Mouse (Mus musculus): ENCODE results near the gene Olfr1316.

Gene Olfr1316

DNA sequence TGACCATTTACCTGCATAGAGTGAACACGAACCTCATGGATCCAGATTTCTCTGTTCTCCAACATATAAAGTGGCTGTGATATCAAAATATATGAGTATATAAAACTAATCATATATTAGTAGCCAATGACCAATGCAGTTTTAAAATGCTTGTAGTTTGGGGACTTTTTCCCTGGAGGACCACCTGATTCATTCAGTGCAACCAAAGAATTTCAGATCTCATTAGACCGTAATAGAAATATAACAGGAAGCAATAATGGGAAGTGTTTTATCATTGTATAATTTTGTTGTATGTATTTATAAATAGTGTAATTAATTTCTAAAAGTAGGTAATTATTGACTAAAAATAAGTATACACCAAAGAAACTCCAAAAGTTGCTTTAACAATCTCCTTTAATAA is at the start of gene Olfr1316:
Gene Olfr1316, minus strand, starts transcription at position 101 of the 400 bp plus-strand sequence.
- no peak for DNase-seq (ENCODE audit: low spot score in 2 of 2)

DNA sequence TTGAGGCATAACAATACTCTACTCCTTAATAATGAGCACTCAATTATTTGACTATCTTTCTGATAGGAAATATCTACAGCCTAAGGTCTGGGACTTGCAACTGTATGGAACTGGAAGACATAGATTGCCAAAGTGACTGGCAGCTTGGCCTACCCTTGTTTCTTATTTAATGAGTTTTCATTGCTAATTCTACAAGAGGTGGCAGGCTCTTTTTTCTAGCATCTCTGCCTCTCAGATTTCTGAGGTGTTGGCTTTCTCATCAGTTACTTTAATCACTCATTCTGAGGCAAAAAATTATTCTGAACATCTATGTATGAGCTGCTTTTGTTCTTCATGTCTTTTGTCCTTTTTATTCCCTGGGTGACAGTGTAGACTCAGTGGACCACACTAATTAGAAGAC is 19.1 kb upstream of the Olfr1316 start, which contains the start of gene Olfr1318:
Gene Olfr1318, plus strand, starts transcription at position 301 of the 400 bp plus-strand sequence.
- no peak for DNase-seq (ENCODE audit: low spot score in 2 of 2)

DNA sequence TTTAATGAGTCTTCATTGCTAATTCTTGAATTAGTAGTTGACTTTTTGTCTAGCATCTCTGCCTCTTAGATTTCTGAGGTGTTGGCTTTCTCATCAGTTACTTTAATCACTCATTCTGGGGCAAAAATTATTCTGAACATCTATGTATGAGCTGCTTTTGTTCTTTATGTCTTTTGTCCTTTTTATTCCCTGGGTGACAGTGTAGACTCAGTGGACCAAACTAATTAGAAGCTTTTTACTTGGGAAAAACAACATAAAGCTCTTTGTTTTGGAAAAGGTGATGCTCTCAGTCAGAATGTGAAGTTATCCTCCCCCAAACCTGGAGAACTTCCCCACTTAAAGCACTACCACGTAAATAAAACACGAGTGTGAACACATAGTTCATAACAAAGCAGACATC is 5.3 kb upstream of the Olfr1316 start, which contains the start of gene Olfr1317:
Gene Olfr1317, plus strand, starts transcription at position 301 of the 400 bp plus-strand sequence.
- DNase-seq (ENCODE audit: low spot score in 2 of 2): no peak

DNA sequence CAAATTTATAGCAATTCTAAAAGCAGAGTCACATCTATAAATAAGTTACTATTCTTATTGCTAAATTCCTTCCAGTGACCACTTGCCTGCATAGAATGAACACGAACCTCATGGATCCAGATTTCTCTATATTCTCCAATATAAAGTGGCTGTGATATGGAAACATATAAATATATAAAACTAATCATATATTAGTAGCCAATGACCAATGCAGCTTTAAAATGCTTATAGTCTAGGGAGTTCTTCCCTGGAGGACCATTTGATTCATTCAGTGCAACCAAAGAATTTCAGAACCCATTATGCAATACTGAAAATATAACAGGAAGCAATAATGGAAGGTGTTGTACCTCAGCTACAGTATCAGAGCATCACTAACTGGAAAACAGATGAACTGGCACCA is 19.4 kb downstream of the Olfr1316 start, which contains the start of gene Olfr1315-ps1:
Gene Olfr1315-ps1, minus strand, starts transcription at position 101 of the 400 bp plus-strand sequence.
- DNase-seq (ENCODE audit: low spot score in 2 of 2): no peak

DNA sequence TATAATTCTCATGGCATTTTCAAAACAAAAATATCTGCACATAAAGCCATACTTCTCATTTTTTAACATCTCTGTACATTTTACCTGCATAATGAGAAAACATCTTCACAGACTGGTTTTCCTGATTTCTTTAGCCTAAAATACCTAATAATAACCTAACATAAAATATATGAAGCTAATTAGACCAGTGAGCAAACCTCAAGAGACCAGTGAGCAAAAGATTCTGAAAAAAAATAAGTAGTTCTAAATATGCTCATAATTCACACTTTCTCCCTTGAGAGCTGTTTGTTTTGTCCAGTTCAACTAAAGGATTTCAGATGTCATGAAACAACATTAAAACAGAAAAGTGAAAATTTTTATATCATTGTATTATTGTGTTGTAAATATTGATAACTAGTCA is 38.1 kb downstream of the Olfr1316 start, which contains the start of gene Olfr1314:
Gene Olfr1314, minus strand, starts transcription at position 101 of the 400 bp plus-strand sequence.
- DNase-seq (ENCODE audit: low spot score in 2 of 2): no peak

DNA sequence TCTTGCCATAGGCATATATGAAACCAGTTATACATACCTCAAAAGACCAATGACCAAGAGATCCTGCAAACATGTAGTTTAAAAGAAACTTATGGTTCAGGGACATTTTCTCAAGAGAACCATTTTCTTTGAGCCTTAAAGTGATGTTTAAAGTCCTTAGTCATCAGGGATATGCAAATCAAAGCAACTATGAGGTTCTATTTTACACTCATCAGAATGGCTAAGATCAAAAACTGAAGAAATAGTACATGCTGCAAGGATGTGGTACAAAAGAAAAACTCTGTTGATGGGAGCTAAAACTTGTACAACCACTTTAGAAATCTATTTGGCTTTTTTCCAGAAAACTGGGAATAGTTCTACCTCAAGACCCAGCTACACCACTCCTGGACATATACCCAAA is 57.0 kb downstream of the Olfr1316 start, which contains the start of gene Olfr1313:
Gene Olfr1313, minus strand, starts transcription at position 101 of the 400 bp plus-strand sequence.
- DNase-seq (ENCODE audit: low spot score in 2 of 2): no peak

All from urinary bladder, adult 18-20 months (tissue).